8 mouse cellular contexts compared by ENCODE assay signal in genomic region chr1:136707394-136707793, GRCm38 (mm10).
DNase-seq lines count a peak whose midpoint lies in the region; ATAC-seq and TF ChIP-seq lines count a peak whose summit lies in the region.

No protein-coding gene starts in this region.

- H3K4me1 ChIP-seq in liver, embryonic 11.5 days (replicated peaks; ENCODE audit: control insufficient read depth, insufficient read depth, low read length), result no peaks in the 10 kb centered on the region
- no peaks in the 10 kb centered on the region for H3K4me1 ChIP-seq in kidney, adult 2 months (ENCODE audit: control insufficient read depth, insufficient read depth, low read length)

- intact Hi-C loops in left cerebral cortex, adult 2 months (cut with DNase I), result no loop called here
- intact Hi-C loops in left cerebral cortex, postnatal 36 days (cut with DNase I), result no loop called here

- no peak overlapping the region for H3K9ac ChIP-seq in liver, embryonic 11.5 days (ENCODE audit: low read depth, low read length)

- DNase-seq in left cerebral cortex, adult 2 months (ENCODE audit: extremely low spot score in 1 of 2, low spot score in 2 of 2), result no peak
- no peak for DNase-seq in left cerebral cortex, postnatal 36 days (ENCODE audit: low spot score in 2 of 2)
- peak; percentile 100 for DNase-seq in ES-CJ7 (ENCODE audit: low read depth, low spot score)
- no peak for DNase-seq in liver, embryonic 11.5 days (ENCODE audit: low spot score)
- DNase-seq in testis, postnatal 10 days (ENCODE audit: low spot score), result peak; percentile 49
- no peak for DNase-seq in kidney, adult 2 months
- no peak for DNase-seq in frontal cortex, postnatal 25 days (ENCODE audit: low spot score in 2 of 2)
- no peak for DNase-seq in cerebellum, postnatal 10 days

- H3K27me3 ChIP-seq in liver, embryonic 11.5 days (replicated peaks; ENCODE audit: control insufficient read depth, insufficient read depth, low read length), result no peaks in the 10 kb centered on the region
- no peaks in the 10 kb centered on the region for H3K27me3 ChIP-seq in kidney, adult 2 months (replicated peaks; ENCODE audit: control insufficient read depth, insufficient read depth, low read length)

- H3K4me2 ChIP-seq in liver, embryonic 11.5 days, result no peak overlapping the region

- peak; percentile 73 for ATAC-seq in liver, embryonic 11.5 days (replicated peaks; ENCODE audit: low FRiP score)

- H3K4me3 ChIP-seq in left cerebral cortex, adult 2 months, result no peak overlapping the region
- no peak overlapping the region for H3K4me3 ChIP-seq in liver, embryonic 11.5 days (ENCODE audit: low read depth, low read length)
- no peak overlapping the region for H3K4me3 ChIP-seq in kidney, adult 2 months (ENCODE audit: insufficient read depth, low read depth, low read length)

- TF ChIP-seq POLR2A in kidney, adult 2 months (IDR thresholded peaks at IDR 0.05; ENCODE audit: low read depth, low read length), result no peak

- peak overlapping the region; percentile 78 for H3K27ac ChIP-seq in left cerebral cortex, adult 2 months
- H3K27ac ChIP-seq in liver, embryonic 11.5 days (ENCODE audit: low read depth, low read length), result no peak overlapping the region
- H3K27ac ChIP-seq in kidney, adult 2 months (ENCODE audit: insufficient read depth, low read depth, low read length), result no peak overlapping the region

- no peaks in the 10 kb centered on the region for H3K36me3 ChIP-seq in liver, embryonic 11.5 days (ENCODE audit: control insufficient read depth, insufficient read depth, low read length)
- H3K36me3 ChIP-seq in kidney, adult 2 months (ENCODE audit: control insufficient read depth, insufficient read depth, low read length), result no peaks in the 10 kb centered on the region

- TF ChIP-seq CTCF in left cerebral cortex, adult 2 months (IDR thresholded peaks at IDR 0.05), result no peak
- no peak for TF ChIP-seq CTCF in kidney, adult 2 months (conservative IDR thresholded peaks at IDR 0.05; ENCODE audit: insufficient read depth, insufficient read length, low read depth, low read length)

- no peaks in the 10 kb centered on the region for H3K9me3 ChIP-seq in liver, embryonic 11.5 days (ENCODE audit: control insufficient read depth, low read length)

- 66% methylated on average over 8 of the region's 8 CpGs for WGBS in liver, embryonic 11.5 days
- WGBS in kidney, adult 2 months, result 90% methylated on average over 8 of the region's 8 CpGs

Comparison
In these comparisons a context has a peak if more than half of its experiments do, and no peak if none do; other contexts are left out.
1. DNase-seq: peak in ES-CJ7 (single experiment) and testis, postnatal 10 days (single experiment); none in left cerebral cortex, adult 2 months (0 of 2), left cerebral cortex, postnatal 36 days (0 of 2), liver, embryonic 11.5 days (single experiment), kidney, adult 2 months (single experiment), frontal cortex, postnatal 25 days (0 of 2) and cerebellum, postnatal 10 days (0 of 2).